Mouse (Mus musculus): ENCODE measurements around the gene Cfap221.

- TF ChIP-seq CTCF (IDR thresholded peaks at IDR 0.05; ENCODE audit: control insufficient read depth, insufficient read depth, insufficient replicate concordance, low read depth, low read length) (no peak), POLR2A (IDR thresholded peaks at IDR 0.05; ENCODE audit: control insufficient read depth, low read depth, low read length) (no peak)
Observed at GRCm38 (mm10) chr1:120006844-120007790, 10.1 kb upstream of the Cfap221 start, which contains the start of gene Sctr.

Data from testis, adult 2 months (tissue).